Mouse (Mus musculus) lung, postnatal 14 days (tissue): Measurements from ENCODE around the gene Dennd1a.

ENCODE experiments used
- DNase-seq: peaks from one replicate; pipeline ENCODE4 v3.0.0; 2021

The Dennd1a gene

DNA sequence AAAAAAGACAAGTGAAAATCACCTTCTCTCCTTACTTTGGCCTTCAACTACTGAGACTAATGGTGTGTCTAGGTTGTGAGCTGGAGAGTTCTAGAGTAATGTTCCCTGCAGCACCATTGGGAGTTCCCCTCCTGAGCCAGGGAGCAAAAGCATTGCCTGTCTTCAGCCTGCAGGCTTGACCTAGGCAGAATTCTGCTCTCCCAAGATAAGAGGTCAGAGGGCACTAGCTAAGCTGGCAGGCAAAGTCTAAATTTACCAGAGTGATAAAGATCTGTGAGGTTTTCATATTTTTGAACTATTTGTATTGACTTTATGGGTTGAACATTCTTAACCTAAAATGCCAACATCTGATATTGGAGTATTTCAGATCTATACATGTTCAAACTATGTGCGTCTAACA is 125.7 kb downstream of the Dennd1a start:
- no peak for DNase-seq

DNA sequence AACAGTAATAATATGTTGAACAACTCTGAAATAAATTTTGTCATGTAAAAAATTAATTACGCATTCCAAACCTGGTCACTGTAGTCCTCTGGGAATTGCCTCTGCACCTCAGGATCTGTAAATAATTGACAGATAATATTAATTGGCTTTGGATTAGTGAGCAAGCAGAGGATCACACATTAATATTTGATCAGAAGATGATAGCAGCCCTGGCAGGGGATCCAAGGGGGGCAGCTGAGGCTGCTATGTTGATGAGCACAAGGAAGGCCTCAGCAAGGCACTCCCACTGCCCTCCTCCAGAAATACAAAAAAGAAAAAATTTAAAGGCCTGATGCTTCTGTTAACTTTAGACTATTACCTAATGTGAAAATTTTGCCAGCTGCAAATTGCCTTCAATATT is 127.5 kb downstream of the Dennd1a start:
- no peak for DNase-seq

DNA sequence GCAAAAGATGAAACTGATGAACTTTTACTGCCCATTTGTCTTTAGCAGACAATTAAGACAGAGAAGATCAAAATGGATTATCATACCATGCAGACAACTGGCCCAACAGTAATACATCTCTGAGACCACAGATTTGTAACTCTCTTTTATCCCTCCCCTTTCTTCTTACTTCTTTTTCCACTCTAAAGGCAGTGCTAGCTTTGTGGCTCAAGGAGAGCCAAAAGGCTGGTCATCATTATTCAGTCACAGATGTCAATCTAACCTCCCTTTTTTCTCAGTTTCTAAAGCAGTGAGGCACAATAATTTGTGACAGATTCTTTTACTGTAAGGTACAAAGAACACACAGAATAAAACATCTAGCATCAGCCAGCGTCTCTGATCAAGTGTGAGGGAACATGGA is 130.2 kb downstream of the Dennd1a start:
- no peak for DNase-seq

DNA sequence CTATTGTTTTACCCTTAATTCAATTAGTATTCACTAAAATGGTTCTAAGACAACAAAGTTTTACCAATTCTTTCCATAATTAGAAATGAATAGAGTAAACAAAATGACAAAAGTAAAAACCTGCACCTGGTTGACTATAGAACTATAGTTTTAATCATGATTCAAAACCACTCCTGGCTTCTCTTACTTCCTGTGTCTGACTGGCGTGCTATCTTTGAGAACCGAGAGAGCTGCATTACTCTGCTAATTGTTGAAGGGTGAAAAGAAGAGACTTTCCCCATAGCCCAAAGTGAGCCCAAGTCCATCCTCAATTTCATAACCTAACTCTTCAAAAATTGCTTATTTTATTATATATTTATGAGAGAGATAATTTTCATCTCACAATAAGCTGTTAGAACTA is 131.2 kb downstream of the Dennd1a start:
- DNase-seq: no peak

DNA sequence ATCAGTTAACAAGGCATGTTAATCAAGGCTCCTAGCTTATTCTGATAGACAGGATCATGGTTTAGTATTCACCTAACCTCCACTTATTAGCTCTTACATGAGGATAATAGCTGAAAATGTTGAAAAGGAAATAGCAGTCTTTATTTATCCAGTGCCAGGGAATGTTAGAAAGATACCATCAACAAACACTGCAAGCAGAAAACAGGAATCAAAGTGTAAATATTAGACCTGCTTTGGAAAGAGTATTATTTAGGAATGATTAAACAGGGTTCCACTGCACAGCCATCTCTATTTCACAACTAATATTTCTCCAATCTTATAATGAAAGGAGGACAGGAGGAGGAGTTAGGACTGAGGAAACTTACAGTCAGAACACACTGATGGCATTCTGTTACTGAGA is 142.4 kb downstream of the Dennd1a start:
- DNase-seq: no peak

DNA sequence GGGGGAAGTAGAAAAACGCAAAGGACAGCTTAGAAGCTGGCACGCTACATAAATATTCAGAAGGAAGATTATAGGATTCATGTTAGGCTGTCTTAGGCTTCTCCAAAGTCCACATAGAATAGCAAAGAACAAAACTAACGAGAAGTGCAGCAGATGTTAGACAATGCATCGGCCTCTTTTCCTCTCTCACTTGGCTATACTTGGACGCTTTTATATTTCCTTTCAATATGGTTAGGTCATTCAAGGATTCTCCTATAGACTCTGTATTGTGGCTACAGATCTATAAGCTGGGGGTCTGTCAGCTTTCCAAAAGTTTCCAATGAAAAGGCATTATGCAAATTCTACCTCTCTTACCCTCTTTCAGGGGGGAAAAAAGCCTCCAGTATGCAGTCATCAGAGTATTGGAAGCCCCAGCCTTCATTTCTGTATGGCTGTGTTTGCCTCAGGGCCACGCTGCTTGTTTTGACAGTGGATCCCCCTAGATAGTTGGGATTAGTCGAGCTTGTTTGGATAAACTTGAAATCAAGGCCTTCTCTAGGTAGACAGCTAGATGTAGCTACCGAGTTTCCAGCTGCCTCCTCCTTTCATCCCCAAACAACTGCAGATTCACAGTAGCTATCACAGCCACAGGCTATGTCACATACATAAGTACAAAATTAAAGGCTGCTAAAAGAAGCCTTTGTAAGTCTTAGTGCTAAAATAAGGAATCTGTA is 143.0 kb downstream of the Dennd1a start:
- DNase-seq: no peak

DNA sequence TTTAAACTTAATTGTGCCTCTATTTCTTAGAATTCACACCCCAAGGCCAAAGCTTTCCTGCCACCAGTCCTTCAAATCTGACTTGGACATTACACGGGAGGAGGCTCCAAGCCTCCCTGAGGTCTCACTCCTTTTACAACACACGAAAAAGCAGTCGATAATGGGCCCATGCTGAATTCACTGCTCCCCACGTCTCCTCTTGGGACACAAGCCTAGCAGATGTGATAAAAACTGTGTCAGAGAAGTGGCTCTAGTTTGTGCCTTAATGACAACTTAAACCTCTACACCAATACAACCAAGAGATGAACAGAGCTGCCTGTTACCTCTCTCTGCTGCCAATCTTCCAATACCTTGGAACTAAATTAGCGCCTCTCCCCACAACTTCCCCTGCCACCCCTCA is 144.3 kb downstream of the Dennd1a start:
- no peak for DNase-seq

DNA sequence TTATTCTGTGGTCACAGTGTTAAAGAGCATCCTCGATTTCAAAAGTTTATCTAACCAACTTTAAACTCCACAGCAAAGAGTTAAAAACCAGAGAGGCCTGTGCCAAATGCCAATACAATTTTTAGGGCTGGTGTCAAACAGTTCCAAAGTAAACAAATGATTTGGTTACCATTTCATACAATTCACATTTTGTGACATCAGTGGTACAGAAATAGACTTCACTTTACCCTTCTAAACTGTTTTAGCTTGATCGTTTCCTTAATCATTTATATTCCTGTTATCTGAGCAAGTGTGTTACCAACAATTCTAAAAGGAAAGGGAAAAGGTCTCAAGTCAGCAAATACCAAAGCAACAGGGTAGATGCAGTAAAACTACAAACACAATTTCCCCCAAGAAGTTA is 145.0 kb downstream of the Dennd1a start:
- DNase-seq: no peak

DNA sequence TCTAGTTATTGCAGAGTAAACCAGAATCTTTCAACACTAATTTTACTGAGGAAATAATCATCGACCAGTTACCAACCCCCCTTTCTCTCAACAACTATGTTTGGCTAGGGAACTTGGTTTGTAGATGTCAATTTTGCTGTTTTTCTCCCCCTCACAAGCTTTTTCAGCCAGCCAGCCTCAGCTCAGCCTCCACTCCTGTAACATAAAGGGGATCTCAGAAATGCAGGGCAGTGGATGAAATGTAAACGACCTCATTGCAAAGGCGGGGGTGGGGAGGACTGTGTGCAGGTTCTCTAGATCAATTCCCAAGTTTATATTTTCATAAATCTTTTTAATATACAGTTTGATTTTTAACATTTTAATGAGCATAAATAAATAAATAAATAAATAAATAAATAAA is 147.7 kb downstream of the Dennd1a start:
- DNase-seq: no peak

DNA sequence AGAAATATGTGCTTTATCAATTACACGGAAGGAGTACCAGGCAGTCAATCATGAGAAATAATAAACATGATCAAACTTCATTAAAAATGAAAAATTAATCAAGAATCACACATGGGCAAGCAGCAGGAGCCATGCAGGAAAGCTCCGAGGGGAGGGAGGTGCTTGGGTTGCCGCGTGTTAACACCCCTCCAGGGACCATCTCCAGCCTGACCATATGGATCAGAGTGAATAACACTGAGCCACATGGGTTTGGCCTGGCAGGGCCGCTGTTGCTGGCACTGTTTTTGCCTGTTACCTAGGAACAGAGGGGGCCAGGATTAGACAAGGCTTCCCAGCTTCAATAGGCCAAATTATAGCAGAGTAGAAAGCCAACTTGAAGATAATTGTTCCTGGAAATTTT is 150.1 kb downstream of the Dennd1a start:
- no peak for DNase-seq

DNA sequence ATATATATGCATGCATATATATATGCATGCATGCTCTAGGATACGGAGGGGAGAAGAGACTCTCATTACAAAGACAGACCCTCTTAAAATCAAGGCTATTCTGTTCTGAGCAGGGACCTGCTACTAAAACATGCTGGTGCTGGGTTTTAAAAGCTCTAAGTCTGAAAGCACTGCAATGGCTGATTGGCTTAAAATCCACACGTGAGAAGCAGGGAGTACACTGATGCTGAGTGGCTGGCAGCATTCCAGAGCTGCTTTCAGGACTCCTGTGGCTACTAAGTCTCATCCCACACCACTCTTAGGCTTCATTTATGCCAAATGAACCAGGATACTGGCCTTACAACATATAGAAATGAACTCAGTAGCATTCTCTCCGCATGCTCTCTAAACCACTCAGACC is 151.8 kb downstream of the Dennd1a start:
- DNase-seq: no peak

DNA sequence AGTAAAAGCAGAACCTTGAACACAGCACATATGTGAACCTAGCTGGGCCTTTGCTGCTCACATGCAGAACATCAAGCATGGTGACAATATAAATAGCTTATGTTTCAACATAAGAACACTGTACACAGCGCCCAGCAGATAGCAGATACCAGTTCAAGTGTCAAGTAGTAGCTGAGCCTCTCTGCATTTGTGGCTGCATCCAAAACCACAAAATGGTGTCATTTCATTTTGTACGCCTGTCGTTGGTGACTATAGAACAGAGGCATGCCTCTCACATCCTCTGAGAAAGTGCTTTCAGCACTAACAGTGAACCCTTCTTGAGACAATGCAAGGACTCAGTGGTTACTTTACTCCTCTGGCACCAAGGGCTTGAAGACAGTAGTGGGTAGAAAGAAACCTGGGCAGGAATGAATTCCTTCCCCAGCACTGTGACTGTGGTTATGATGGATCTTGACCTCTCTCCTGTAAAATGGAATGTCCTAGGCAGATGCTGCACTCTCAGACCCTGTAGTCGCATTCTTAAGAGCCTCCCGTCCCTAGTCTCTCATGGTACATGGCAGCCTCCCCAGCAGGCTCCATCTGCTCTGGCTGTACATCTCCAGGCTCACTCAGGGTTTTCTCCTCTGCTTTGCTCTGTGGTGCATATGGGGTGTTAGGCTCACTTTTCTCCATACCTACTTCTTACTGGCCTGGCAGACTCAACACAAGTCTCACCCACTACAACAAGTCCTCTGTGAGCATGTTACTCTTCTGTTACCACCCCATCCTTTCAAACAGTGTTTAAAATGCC is 154.0 kb downstream of the Dennd1a start:
- DNase-seq: no peak

DNA sequence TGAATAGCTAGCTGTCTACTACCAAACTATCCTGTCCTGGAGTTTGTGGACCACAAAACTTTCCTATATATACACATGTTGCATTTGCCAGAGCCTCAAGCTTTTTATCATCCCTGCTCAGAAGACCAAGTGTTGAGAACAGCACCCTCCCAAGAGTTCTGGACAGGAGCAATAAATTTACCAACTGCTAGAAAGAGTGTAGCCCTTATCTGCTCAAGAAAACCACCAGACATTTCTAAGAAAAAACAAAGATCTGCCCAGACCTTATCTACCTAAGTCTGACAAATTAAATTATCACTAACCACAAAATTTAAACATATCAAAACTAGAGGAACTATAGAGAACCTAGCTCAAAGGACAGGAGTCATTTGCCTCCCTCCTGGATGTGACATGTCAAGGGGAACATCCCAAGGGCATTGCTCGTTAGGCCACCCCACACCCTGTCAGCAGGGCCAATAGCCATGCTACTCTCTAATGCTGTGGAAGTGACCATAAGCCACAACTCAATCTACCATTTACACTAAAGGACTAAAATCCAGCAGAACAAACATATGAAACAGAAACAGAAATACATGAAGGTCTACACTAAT is 154.9 kb downstream of the Dennd1a start:
- DNase-seq: no peak

DNA sequence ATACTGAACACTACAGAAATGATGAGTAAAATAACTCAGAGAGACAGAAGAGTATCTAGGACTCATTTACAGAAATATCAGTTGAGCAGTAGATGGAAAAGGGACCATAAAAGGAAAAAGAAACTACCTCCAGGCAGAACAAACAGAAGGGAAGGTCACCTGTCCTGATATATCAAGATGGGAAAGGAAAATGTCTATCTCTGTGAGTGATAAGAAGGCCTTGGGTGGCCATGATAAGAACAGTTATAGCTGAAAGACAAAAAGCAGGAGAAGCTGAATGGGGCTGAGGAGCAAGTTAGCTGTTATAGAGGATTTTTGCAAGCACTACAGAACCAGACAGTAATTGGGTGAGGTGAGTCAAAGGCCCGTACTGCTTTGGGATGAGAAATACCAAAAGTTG is 155.7 kb downstream of the Dennd1a start:
- DNase-seq: no peak

DNA sequence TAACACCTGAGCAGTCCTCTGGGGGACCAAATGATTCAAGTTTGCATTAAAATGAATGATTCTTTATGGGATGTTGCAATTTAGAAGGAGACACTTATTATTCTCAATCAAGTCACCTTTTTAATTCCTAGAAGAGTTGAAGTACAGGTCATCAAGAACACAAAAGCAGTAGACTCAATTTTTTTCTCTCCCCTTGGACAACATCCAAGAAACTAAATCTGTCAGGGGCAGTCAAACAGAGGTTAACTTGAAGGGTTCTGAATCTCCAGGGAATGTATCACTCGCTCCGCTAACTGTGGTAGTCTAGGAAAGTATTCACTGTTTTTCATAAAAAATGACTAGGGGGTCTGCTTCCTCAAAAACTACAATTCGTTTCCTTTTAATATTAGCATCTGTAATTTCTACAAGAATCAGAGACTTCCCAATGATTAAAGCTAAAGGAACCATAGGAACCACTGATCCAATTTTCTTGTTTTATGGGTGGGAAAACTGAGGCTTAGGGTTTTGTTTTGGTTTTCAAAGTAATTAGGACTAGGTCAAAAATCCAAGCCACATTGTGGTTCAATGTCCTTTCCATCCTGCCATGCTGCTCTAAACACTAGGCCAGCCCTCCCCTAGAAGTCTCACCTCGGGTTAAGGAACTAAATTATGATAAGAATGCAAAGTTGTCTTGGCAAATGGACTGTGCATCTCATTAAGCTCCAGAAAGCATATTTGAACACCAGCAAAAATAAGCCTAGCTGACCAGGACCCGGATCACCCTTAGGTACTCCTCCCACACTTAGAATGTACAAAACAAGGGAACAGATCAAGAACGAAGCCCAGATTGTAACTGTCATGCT is 157.0 kb downstream of the Dennd1a start:
- no peak for DNase-seq

DNA sequence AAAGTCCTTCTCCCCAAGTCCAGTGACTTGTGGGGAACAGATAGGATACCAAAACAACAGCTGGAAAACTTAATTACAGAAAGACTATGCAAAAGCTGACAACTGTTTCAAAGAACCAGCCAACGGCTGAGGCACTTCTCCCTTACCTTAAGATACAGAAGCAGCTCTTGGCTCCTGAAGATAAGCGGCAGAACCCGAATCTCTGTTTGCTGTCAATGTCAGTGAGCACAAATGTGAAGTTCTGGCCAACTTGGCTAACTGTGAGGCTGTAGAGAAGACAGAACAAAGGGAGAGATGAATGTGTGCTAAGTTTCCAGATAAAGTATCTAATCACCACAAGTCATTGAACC is 160.8 kb downstream of the Dennd1a start:
- no peak for DNase-seq

DNA sequence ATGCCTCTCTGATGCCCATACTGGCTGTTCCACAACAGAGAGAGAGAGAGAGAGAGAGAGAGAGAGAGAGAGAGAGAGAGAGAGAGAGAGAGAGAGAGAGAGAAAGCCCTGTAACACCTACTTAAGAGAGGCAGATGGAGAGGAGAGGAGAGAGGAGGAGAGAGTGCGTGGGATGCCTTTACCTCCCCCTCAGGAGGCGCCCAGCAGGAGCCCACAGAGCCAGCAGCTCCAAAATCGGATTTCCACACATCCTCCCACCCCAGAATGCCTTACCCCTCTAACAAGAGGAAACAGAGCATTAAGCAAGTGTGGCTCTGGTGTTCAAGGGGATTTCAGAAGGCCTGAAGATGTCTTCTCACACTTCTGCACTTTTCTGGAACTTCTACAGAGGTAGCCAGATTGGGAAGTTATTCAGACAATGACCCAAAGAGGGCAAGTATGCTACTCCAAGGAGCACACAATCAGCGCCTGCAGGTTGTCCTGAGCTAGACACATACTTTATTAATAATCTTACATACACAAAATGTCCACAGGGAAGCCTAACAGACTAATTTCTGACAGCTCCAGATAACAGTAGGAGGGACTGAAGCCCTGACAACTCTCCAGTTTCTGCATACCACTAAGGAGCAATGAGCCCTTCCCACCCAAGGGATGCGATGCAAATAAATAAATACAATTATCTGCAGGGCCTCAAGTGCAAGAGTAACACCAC is 161.4 kb downstream of the Dennd1a start:
- DNase-seq: no peak

DNA sequence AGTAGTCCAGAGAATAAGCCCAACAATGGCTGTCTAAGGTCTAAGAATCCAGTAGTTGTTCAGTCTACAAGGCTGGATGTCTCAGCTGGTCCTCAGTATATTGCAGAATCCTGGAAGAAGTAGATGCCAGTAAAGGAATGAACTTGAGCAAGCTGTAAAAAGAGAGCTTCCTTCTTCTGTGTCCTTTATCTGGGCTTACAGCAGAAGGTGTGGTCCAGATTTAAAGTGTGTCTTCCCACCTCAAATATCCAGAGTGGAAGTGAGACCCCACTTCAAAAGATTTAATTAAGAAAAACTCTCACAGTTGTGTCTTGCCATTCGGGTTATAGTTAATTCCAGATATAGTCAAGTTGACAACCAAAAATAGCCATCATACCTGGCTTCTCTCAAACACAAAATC is 162.5 kb downstream of the Dennd1a start:
- DNase-seq: no peak

DNA sequence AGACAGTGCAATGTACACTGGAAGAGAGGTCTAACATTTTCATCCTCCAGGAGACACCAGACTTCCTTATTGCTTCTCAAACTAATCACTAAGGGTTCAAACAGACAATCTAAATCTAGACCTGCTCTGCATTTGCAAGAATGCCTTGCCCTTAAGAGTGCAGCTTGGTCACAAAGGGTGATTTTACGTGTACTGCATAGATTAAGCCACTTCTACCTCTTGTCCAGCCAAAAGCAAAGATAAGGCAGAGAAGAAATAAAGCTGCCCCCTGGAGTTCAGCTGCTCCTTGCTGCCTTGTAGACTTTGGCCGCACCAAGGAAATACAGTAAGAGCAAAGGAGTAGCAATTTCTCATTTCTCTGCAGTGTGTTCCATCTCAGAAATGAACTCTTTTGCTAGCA is 172.2 kb downstream of the Dennd1a start:
- DNase-seq: no peak

DNA sequence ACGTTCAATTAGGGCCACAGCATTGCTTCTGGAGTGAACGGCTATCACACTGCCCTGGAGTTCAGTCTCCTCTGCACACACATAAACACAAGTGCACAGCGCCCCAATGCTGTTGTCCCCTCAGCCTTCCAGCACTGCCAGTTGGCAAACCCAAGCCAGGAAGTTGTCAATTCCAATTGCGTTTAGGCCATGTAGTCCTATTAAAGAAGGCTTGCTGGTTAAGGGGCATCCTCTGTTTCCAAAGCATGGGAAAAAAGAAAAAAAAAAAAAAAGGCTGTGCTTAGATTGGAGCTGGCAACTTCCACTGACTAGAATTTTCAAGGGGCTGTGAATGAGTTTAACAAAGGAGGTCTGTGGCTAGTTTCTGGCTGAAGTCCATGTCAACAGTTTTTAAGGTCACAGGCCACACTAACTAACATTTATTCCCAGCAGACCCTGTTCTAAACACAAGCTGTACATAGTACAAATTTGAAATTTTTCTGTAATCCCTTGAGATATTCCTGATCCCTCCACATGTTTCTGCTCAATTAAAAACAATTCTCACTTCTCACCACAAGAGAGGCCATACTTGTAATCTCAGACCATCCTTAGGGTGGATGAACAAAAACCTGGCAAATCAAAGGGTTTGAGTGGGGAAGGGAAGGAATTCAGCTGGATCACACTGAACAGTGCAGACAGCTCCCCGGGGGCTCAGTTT is 175.4 kb downstream of the Dennd1a start:
- DNase-seq: no peak

DNA sequence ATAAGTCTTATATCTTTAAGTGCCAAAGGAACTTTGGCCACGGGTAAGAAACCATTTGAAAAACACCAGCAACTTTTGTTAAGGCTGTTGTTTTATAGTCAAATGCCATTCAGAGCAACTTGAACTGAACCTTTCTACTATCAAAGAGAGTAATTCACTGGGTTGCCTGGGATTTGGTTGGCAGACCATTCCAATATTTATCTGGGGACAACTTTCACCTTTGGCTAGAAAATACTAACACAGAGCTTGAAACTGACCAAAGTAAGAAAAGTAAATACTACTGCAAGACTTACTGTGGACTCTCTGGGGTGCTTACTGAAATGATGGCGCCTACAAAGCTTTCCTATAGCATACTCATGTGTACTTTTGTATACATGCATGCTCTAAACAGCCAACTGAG is 178.6 kb downstream of the Dennd1a start:
- no peak for DNase-seq

DNA sequence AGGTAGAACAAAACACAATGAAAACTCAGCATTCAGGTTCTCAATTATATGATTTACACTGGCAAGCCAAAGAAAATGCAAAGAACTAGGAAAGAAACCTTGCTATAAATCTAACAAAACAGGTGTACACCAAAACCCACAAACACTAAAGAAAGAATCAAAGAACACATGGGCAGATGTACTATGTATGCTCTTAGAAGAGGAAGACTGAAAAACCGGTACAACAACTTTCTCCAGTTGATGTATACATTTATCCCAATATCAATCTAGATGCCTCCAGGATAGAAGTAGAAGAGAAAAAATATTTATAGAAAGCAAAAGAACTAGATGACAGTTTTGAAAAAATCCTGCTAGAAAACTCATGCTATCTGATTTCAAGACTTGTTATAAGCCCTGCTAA is 184.5 kb downstream of the Dennd1a start:
- DNase-seq: no peak
